Mouse (Mus musculus) midbrain, embryonic 12.5 days (tissue): ENCODE data around the gene Dpf3. TPM values are rescaled to one million over a fixed set of nuclear protein-coding genes. Genes with fewer than 3 reads are reported as not detected.

Experiments used
- ATAC-seq: fragments of 200-750 bp; cut with Nextera tagmentation; 2 replicates; pipeline ENCODE4 v1.8.0; 2017; ENCODE audit warnings: low read depth, moderate TSS enrichment, moderate library complexity; ENCODE audit not compliant: low FRiP score
- H3K27ac ChIP-seq: fragments of 300-500 bp; sonication (generic); replicated peaks from 2 replicates; pipeline ENCODE4 v1.5.1; 2016; ENCODE audit warnings: mild to moderate bottlenecking
- H3K27me3 ChIP-seq: fragments of 300-500 bp; sonication (generic); 2 replicates; pipeline ENCODE4 v1.6.1; 2016; ENCODE audit warnings: mild to moderate bottlenecking
- H3K36me3 ChIP-seq: fragments of 300-500 bp; sonication (generic); 2 replicates; pipeline ENCODE4 v1.6.1; 2016
- H3K4me1 ChIP-seq: fragments of 300-500 bp; sonication (generic); 2 replicates; pipeline ENCODE4 v1.6.1; 2016
- H3K4me2 ChIP-seq: fragments of 300-500 bp; sonication (generic); replicated peaks from 2 replicates; pipeline ENCODE4 v1.6.1; 2016; ENCODE audit warnings: mild to moderate bottlenecking, moderate library complexity
- H3K4me3 ChIP-seq: fragments of 300-500 bp; sonication (generic); 2 replicates; pipeline ENCODE4 v1.5.1; 2016; ENCODE audit warnings: mild to moderate bottlenecking
- H3K9ac ChIP-seq: fragments of 300-500 bp; sonication (generic); replicated peaks from 2 replicates; pipeline ENCODE4 v1.6.1; 2016; ENCODE audit warnings: mild to moderate bottlenecking, moderate library complexity
- H3K9me3 ChIP-seq: fragments of 300-500 bp; sonication (generic); 2 replicates; pipeline ENCODE4 v1.6.1; 2016; ENCODE audit warnings: mild to moderate bottlenecking
- WGBS: fragments of 180-500 bp; shearing (Covaris S2); methylation state at CpG from one replicate; pipeline ENCODE4 v1.1.7; 2016; 5-methylcytosine and 5-hydroxymethylcytosine counted together
- polyA plus RNA-seq: library from polyadenylated mRNA; unstranded; fragments of >200 nt; fragmentation: Nextera tagmentation; extraction: Ambion mirVana; gene quantifications from 2 replicates; pipeline ENCODE4 v1.2.1, GENCODE M21; 2016

Dpf3 gene
- polyA plus RNA-seq, 1 experiment from 2014 or later, result 19.3 TPM

DNA sequence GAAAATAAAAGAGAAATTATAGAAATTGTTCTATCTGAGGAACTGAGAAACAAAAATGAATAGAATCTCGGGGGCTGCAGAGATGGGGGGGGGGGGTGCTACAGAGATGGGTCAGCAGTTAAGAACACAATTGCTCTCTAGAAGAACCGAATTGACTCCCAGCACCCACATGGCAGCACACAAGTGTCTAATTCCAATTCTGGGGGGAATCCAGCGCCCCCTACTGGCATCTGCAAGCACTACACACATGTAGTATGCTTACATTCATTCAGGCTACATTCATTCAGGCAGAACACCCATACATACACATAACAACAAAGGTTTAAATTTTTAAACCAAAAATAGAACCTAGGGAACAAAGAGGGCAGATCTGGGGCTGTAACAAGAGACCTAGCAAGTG lies 122.7 kb downstream of the Dpf3 start:
- no peaks in the 10 kb centered on the region; the same call in 1 of the 2 replicates for H3K36me3 ChIP-seq
- H3K4me2 ChIP-seq, result no peak overlapping the region
- ATAC-seq, result no peak
- H3K9me3 ChIP-seq, result 0 out of 2 replicates have a peak, but pooled peaks cover 3% of the 10 kb centered on the region
- no peaks in the 10 kb centered on the region for H3K27me3 ChIP-seq
- 55% methylated on average over 3 of the region's 3 CpGs for WGBS
- H3K9ac ChIP-seq, result no peak overlapping the region
- H3K27ac ChIP-seq, result no peak overlapping the region
- no peak overlapping the region for H3K4me3 ChIP-seq
- no peaks in the 10 kb centered on the region for H3K4me1 ChIP-seq

DNA sequence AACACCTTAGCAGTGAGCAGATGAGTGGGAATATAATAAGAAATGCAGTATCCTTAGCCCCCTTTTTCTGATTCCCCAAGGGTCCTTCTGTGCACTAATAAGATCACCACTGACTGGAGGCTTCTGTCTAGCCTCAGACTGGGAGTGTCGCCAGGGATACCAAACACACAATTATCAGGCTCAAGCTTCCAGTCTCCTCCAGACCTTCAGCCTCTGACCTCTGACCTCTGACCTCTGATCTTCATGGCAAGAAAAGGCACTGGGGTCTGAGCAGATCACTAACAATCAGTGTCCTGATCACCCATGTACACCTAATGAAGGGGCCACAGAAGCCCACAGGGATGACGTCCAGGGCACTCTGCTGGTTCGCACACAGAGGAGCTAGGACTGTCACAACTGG lies 125.7 kb downstream of the Dpf3 start:
- WGBS, result 25% methylated on average over 3 of the region's 3 CpGs
- Histone ChIP-seq H3K4me3 (no peak overlapping the region), H3K4me1 (no peaks in the 10 kb centered on the region), H3K4me2 (no peak overlapping the region), H3K36me3 (no peaks in the 10 kb centered on the region; the same call in 1 of the 2 replicates), H3K9me3 (0 out of 2 replicates have a peak, but pooled peaks cover 3% of the 10 kb centered on the region), H3K27me3 (no peaks in the 10 kb centered on the region), H3K9ac (no peak overlapping the region), H3K27ac (no peak overlapping the region)
- ATAC-seq, result no peak

DNA sequence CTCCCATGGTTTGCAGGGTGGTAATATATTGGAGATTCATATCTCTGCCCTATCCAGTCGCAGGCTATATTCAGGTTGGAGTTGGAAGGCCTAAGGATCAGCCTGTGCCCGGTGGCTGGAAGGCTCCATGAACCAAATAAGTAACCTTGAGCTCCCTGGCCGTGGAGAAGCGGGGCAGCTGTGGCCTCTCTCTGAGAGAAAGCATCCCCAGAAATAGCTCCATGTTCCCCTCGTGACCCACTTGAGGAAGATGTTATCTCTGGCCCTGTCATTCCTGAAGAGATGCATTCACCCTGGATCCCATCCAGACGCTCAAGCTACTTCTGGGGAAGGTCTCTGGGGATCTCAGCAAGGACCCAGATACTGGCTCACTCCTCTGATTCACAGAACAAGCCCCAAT lies 134.9 kb downstream of the Dpf3 start:
- Histone ChIP-seq H3K27ac (no peak overlapping the region), H3K27me3 (no peaks in the 10 kb centered on the region), H3K4me2 (no peak overlapping the region), H3K4me1 (no peaks in the 10 kb centered on the region), H3K9ac (no peak overlapping the region), H3K4me3 (no peak overlapping the region), H3K36me3 (no peaks in the 10 kb centered on the region), H3K9me3 (no peaks in the 10 kb centered on the region)
- WGBS, result 80% methylated on average over 6 of the region's 6 CpGs
- ATAC-seq, result no peak

DNA sequence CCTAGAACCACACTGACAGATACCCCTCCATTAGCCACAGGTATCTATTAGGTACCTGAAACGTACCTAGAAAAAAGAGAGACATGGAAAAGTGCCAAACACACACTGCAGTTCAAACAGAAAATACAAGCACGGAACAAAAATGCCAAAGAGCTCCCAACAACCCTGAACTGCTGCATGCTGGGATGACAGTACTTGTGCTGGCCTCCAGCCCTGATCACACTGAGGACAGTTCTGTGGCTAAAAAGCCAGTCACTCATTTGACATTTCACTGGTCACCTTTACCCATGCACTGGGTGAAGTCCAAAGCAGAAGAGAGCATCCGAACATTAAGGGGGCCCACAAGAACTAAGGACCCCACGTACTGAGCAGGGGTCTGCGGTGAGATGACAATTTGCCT lies 137.8 kb downstream of the Dpf3 start:
- no peak overlapping the region for H3K27ac ChIP-seq
- H3K4me3 ChIP-seq, result no peak overlapping the region
- no peaks in the 10 kb centered on the region for H3K27me3 ChIP-seq
- H3K4me2 ChIP-seq, result no peak overlapping the region
- H3K36me3 ChIP-seq, result no peaks in the 10 kb centered on the region
- no peak for ATAC-seq
- no peak overlapping the region for H3K9ac ChIP-seq
- no peaks in the 10 kb centered on the region for H3K9me3 ChIP-seq
- whole genome bisulfite sequencing, result 89% methylated on average over 5 of the region's 5 CpGs
- no peaks in the 10 kb centered on the region for H3K4me1 ChIP-seq

DNA sequence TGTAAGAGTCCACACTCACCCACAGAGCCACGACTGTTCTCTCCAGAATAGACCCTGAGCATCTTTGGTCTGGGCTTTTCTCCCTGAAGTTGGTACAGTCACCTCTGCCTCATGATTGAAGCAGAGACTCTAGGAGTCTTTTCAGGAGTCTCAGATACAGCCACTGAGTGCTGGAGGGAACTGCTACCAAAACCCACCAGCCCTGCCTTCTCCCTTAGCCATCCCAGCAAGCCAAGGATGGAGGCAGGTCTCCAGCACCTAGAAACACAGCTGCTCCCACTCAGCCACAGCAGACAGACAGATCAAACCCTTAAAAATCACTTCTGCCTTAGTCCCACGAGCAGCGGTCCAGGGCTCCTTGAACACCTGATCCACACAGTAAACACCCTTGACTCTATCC lies 139.3 kb downstream of the Dpf3 start:
- Histone ChIP-seq H3K4me1 (no peaks in the 10 kb centered on the region), H3K9ac (no peak overlapping the region), H3K27ac (no peak overlapping the region), H3K4me2 (no peak overlapping the region), H3K27me3 (no peaks in the 10 kb centered on the region), H3K36me3 (no peaks in the 10 kb centered on the region), H3K9me3 (no peaks in the 10 kb centered on the region), H3K4me3 (no peak overlapping the region)
- WGBS, result 81% methylated on average over 3 of the region's 3 CpGs
- no peak for ATAC-seq

DNA sequence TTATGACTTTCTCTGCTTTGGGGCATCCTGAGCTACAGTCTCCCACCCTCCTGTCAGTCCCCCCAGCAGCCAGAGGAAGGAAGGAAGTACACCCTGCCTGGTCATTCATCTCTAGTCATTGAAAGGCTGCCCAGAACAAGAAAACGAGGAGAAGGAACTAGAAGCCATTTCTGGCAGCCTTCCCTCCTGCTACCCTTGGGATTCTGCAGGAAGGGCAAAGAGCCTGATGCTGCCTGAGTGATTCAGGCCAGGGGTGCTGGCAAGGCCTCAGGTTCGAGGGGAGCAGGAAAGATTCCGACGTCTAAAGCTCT lies 144.7 kb downstream of the Dpf3 start:
- H3K4me2 ChIP-seq, result no peak overlapping the region
- WGBS, result 72% methylated on average over 4 of the region's 4 CpGs
- H3K27me3 ChIP-seq, result no peaks in the 10 kb centered on the region
- peaks cover 12% of the 10 kb centered on the region for H3K4me1 ChIP-seq
- no peak for ATAC-seq
- no peaks in the 10 kb centered on the region for H3K9me3 ChIP-seq
- no peak overlapping the region for H3K27ac ChIP-seq
- no peak overlapping the region for H3K4me3 ChIP-seq
- H3K9ac ChIP-seq, result no peak overlapping the region
- no peaks in the 10 kb centered on the region for H3K36me3 ChIP-seq

DNA sequence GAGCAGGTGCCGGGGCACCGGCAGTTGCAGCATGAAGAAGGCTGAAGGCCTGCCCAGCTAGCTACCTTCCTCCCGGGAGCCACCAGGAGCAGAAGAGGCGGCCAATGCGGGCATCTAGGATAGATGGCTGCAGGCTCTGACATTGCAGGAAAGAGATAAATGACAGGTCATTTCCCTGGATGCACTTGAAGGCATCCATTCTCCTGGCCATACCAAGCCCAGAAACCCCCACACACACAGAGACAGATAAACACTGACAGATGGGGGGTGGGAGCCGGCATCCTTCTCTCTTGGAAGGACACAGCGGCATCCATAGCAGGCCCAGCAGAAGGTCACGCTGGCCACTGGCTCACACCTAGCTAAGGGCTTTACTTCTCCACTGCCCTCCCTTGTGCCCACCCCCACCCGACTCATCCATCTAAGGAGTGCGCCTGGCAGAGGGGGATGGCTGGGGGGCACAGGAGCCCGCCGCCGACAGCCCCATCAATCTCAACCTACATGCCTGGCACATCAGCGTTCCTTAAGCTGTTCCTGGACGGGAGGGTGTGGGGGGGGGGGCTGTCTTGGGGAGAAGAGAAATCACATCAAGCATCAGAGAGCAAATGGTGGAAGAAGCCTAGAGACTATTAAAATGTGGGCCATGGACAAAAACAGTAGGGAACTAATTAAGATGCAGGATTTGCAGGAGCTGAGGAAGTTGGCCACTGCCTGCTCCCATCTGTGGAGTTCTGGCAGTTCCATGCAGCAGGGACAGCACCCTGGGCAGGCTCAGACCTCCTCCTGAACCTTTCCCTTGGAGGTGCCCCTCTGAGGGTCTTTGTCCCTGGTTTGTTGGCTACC lies 145.3 kb downstream of the Dpf3 start:
- Histone ChIP-seq H3K9me3 (no peaks in the 10 kb centered on the region), H3K4me2 (no peak overlapping the region), H3K27ac (no peak overlapping the region), H3K27me3 (no peaks in the 10 kb centered on the region), H3K4me1 (peaks cover 17% of the 10 kb centered on the region), H3K4me3 (no peak overlapping the region), H3K36me3 (no peaks in the 10 kb centered on the region), H3K9ac (no peak overlapping the region)
- no peak for ATAC-seq
- WGBS, result 81% methylated on average over 15 of the region's 15 CpGs

DNA sequence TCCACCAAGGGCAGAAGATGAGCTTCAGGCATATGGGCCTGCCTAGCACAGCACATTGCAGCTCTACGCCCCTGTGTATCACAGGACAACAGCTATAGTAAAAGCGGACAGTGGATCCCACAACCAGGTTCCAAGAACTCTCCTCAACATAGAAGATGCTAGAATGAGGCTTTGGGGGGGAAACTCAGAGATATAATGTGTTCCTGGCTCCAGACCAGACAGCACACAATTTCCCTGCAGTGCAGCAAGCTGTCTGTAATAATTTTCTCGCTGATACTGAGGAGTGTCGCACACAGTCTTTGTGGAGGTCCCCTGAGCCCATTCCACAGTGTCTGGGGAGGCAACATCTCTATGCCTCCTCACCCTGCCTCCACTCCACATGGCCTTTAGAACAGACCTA lies 146.6 kb downstream of the Dpf3 start:
- no peaks in the 10 kb centered on the region for H3K9me3 ChIP-seq
- no peak overlapping the region for H3K4me3 ChIP-seq
- no peaks in the 10 kb centered on the region for H3K36me3 ChIP-seq
- H3K9ac ChIP-seq, result no peak overlapping the region
- WGBS, result 92% methylated on average over 4 of the region's 4 CpGs
- H3K4me2 ChIP-seq, result no peak overlapping the region
- no peaks in the 10 kb centered on the region for H3K27me3 ChIP-seq
- H3K27ac ChIP-seq, result no peak overlapping the region
- ATAC-seq, result no peak
- H3K4me1 ChIP-seq, result peaks cover 25% of the 10 kb centered on the region

DNA sequence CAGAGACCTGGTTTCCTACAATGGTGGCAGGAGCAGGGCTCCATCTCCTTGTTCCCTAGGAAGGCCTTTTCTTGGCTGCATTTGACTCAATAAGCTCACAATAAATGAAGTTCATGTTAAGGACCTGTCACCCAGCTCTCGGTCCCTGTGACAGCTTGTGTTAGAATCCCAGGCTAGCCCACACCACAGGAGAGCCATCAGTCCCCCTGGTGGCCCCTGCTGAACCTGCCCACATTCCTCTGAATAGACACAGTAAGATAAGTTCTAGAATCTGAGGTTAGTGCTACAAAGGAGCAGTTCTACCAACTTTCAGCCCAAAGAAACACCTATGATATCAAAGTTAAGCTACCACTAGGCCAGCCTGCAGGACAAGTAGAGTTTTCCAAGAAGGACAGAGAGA lies 149.2 kb downstream of the Dpf3 start:
- Histone ChIP-seq H3K9me3 (no peaks in the 10 kb centered on the region), H3K27me3 (no peaks in the 10 kb centered on the region), H3K4me3 (no peak overlapping the region), H3K4me2 (no peak overlapping the region), H3K9ac (no peak overlapping the region), H3K27ac (peak overlapping the region; percentile 71), H3K4me1 (peaks cover 25% of the 10 kb centered on the region), H3K36me3 (no peaks in the 10 kb centered on the region)
- 82% methylated on average over 1 of the region's 1 CpGs for WGBS
- ATAC-seq, result no peak

DNA sequence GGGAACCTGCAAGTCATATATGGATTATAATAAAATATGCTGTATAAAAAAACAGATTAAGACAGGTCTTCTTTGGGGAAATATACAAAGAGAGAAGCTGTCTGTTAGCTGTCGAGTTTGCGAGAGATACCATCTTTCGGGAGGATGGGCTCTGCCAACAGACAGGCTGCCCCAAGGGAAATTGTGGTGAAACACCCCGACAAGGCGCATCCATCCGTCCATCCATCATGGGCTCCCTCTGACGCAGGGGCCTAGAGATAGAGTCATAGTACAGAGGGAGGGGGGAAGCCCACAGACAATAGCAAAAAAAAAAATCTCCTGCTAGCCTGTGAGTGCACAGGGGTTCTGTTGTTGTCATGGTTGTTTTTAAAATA lies 149.8 kb downstream of the Dpf3 start:
- Histone ChIP-seq H3K4me3 (no peak overlapping the region), H3K4me2 (0 out of 2 replicates have a peak overlapping the region, but pooled peaks have one; percentile 5), H3K27me3 (no peaks in the 10 kb centered on the region), H3K9me3 (no peaks in the 10 kb centered on the region), H3K9ac (no peak overlapping the region), H3K4me1 (peaks cover 23% of the 10 kb centered on the region), H3K36me3 (no peaks in the 10 kb centered on the region), H3K27ac (peak overlapping the region; percentile 71)
- WGBS, result 47% methylated on average over 7 of the region's 7 CpGs
- ATAC-seq, result peak; percentile 52; the same call in 1 of the 2 replicates

DNA sequence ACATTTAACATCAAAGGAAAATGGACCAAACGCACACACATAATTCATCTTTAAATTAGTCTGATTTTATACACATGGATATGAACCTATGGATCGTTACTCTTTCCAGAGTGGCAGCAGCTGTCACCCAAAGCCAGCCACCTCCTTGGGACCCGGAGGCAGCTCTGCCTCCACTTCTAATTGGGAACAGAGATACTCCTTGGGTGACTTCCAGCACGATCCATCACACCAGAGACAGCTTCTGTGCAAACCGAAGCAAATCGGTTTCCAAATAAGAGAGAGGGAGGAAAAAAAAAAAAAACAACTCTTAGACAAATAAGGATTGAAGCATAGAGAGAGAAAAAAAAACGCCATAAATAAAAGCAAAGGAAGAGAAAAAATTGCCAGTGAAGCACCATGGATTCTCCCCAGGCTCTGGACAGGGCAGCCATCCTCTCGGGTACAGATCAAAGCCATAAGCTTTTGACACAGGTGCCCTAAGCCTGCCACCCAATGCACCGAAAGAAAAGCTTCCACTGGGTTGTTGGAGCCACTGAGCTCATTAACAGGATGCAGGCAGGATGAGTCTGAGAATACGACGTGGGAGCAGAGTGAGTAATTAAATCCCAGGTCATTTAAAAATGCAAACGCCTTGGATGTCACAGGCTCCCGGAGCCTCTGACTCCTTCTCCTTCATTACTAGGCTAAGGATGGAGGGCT lies 150.3 kb downstream of the Dpf3 start:
- Histone ChIP-seq H3K9ac (no peak overlapping the region), H3K4me3 (no peak overlapping the region), H3K4me1 (peaks cover 18% of the 10 kb centered on the region), H3K36me3 (no peaks in the 10 kb centered on the region), H3K9me3 (no peaks in the 10 kb centered on the region), H3K4me2 (0 out of 2 replicates have a peak overlapping the region, but pooled peaks have one; percentile 5), H3K27ac (peak overlapping the region; percentile 71), H3K27me3 (no peaks in the 10 kb centered on the region)
- ATAC-seq, result peak; percentile 49; the same call in 1 of the 2 replicates
- 26% methylated on average over 13 of the region's 13 CpGs for WGBS

DNA sequence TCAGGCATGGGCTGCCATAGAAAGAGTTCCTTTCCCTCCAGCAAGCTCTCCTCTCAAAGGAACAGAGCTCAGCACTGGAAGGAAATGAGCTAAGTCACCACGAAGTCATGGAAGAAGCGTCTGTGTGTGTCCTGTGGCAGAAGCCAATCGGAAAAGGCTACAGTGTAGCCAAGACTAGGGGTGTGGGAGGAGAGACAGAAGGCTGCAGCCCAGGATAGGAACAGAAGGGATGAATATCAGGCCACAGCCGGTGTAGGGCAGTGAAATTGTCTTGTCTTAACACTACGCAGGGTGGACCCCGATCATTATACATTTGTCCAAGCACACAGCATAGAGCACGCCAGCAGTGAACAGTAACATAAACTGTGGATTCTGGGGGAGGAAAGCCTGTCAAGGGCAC lies 157.5 kb downstream of the Dpf3 start:
- no peaks in the 10 kb centered on the region for H3K36me3 ChIP-seq
- no peak overlapping the region for H3K4me3 ChIP-seq
- WGBS, result 89% methylated on average over 7 of the region's 7 CpGs
- 0 out of 2 replicates have a peak, but pooled peaks cover 9% of the 10 kb centered on the region for H3K4me1 ChIP-seq
- H3K4me2 ChIP-seq, result no peak overlapping the region
- no peak overlapping the region for H3K9ac ChIP-seq
- no peaks in the 10 kb centered on the region for H3K9me3 ChIP-seq
- no peak for ATAC-seq
- H3K27me3 ChIP-seq, result no peaks in the 10 kb centered on the region
- no peak overlapping the region for H3K27ac ChIP-seq
